Mouse (Mus musculus) MEL (cell line): ENCODE data around the gene Myrf. TPM values are rescaled to one million over a fixed set of nuclear protein-coding genes. Genes with fewer than 3 reads are reported as not detected.

Experiments
- DNase-seq: peaks from one replicate; pipeline ENCODE4 v3.0.0; 2011; ENCODE audit warnings: low read depth, low spot score
- H3K27ac ChIP-seq: 2 replicates; pipeline ENCODE4 v1.5.1; 2012; ENCODE audit warnings: low read depth, mild to moderate bottlenecking, control low read depth, low read length, moderate library complexity; ENCODE audit not compliant: control insufficient read depth
- H3K27me3 ChIP-seq, 2 experiments: fragments of 150-350 bp in 1 of 2; sonication (generic) in 1 of 2; 2 replicates each; pipeline ENCODE4 v1.6.1; 2012; ENCODE audit warnings: low read length in 2 of 2, mild to moderate bottlenecking in 2 of 2, improper control_type of control experiment in 1 of 2, moderate library complexity in 1 of 2; ENCODE audit not compliant: insufficient read depth in 2 of 2, control insufficient read depth in 1 of 2
- H3K36me3 ChIP-seq, 2 experiments: 2 replicates each; pipeline ENCODE4 v1.6.1; 2012 to 2014; ENCODE audit warnings: low read length in 2 of 2, improper control_type of control experiment in 1 of 2, inconsistent platforms in 1 of 2, mild to moderate bottlenecking in 1 of 2; ENCODE audit not compliant: insufficient read depth in 2 of 2, control insufficient read depth in 1 of 2
- H3K4me1 ChIP-seq, 2 experiments: fragments of 150-350 bp in 1 of 2; sonication (generic) in 1 of 2; 2 replicates each; pipeline ENCODE4 v1.6.1; 2012; ENCODE audit warnings: low read length in 2 of 2, improper control_type of control experiment in 1 of 2, mild to moderate bottlenecking in 1 of 2; ENCODE audit not compliant: insufficient read depth in 2 of 2, control insufficient read depth in 1 of 2
- H3K4me3 ChIP-seq, 2 experiments: fragments of 150-350 bp in 1 of 2; sonication (generic) in 1 of 2; 2 replicates each; pipeline ENCODE4 v1.5.1; 2012; ENCODE audit warnings: low read depth in 2 of 2, low read length in 2 of 2, mild to moderate bottlenecking in 2 of 2, moderate library complexity in 2 of 2, control low read depth in 1 of 2, improper control_type of control experiment in 1 of 2; ENCODE audit not compliant: control insufficient read depth in 1 of 2, insufficient read depth in 1 of 2
- H3K79me2 ChIP-seq: 2 replicates; pipeline ENCODE4 v1.6.1; 2012; ENCODE audit warnings: mild to moderate bottlenecking, low read length, moderate library complexity; ENCODE audit not compliant: control insufficient read depth, poor library complexity, insufficient read depth
- H3K9ac ChIP-seq: 2 replicates; pipeline ENCODE4 v1.6.1; 2012; ENCODE audit warnings: low read depth, mild to moderate bottlenecking, control low read depth, low read length, moderate library complexity; ENCODE audit not compliant: control insufficient read depth, poor library complexity, severe bottlenecking
- H3K9me3 ChIP-seq: fragments of 150-350 bp; sonication (generic); replicated peaks from 2 replicates; pipeline ENCODE4 v1.6.1; 2012; ENCODE audit warnings: mild to moderate bottlenecking, low read length, improper control_type of control experiment, moderate library complexity; ENCODE audit not compliant: insufficient read depth
- CHD1 ChIP-seq: IDR thresholded peaks from 2 replicates; pipeline ENCODE4 v1.6.1; 2012; ENCODE audit warnings: low read depth, mild to moderate bottlenecking, inconsistent platforms, low read length, improper control_type of control experiment
- CHD2 ChIP-seq: IDR thresholded peaks from 2 replicates; pipeline ENCODE4 v1.6.1; 2011; ENCODE audit warnings: low read length, improper control_type of control experiment
- CTCF ChIP-seq, 3 experiments: IDR thresholded peaks in 2 of 3; conservative IDR thresholded peaks in 1 of 3; 2 replicates each; pipeline ENCODE4 v1.5.1; 2011 to 2012; ENCODE audit warnings: low read length in 3 of 3, low read depth in 2 of 3, mild to moderate bottlenecking in 2 of 3, improper control_type of control experiment in 1 of 3, inconsistent platforms in 1 of 3, mixed read lengths in 1 of 3, moderate library complexity in 1 of 3; ENCODE audit not compliant: control insufficient read depth in 1 of 3, insufficient read depth in 1 of 3, poor library complexity in 1 of 3, severe bottlenecking in 1 of 3
- E2F4 ChIP-seq: IDR thresholded peaks from 2 replicates; pipeline ENCODE4 v1.6.1; 2011; ENCODE audit warnings: low read depth, low read length, improper control_type of control experiment, borderline replicate concordance
- ELF1 ChIP-seq: IDR thresholded peaks from 2 replicates; pipeline ENCODE4 v1.6.1; 2014; ENCODE audit warnings: low read depth, mild to moderate bottlenecking, inconsistent platforms, low read length, improper control_type of control experiment, moderate library complexity
- EP300 ChIP-seq, 2 experiments: IDR thresholded peaks; 2 replicates each; pipeline ENCODE4 v1.6.1; 2011; ENCODE audit warnings: improper control_type of control experiment in 2 of 2, low read length in 2 of 2, low read depth in 1 of 2, mild to moderate bottlenecking in 1 of 2
- ETS1 ChIP-seq: IDR thresholded peaks from 2 replicates; pipeline ENCODE4 v1.6.1; 2012; ENCODE audit warnings: low read depth, mild to moderate bottlenecking, inconsistent platforms, low read length, improper control_type of control experiment, moderate library complexity
- GABPA ChIP-seq: IDR thresholded peaks from 2 replicates; pipeline ENCODE4 v1.6.1; 2012; ENCODE audit warnings: low read depth, mild to moderate bottlenecking, inconsistent platforms, low read length, improper control_type of control experiment, moderate library complexity
- GATA1 ChIP-seq: IDR thresholded peaks from 2 replicates; pipeline ENCODE4 v1.6.1; 2011; ENCODE audit warnings: low read depth, low read length, improper control_type of control experiment
- HCFC1 ChIP-seq: IDR thresholded peaks from 2 replicates; pipeline ENCODE4 v1.6.1; 2012; ENCODE audit warnings: low read depth, mild to moderate bottlenecking, inconsistent platforms, low read length, improper control_type of control experiment, moderate library complexity
- KAT2A ChIP-seq: conservative IDR thresholded peaks from 2 replicates; pipeline ENCODE4 v1.6.1; 2012; ENCODE audit warnings: low read depth, low read length, improper control_type of control experiment, inconsistent platforms
- MXI1 ChIP-seq: IDR thresholded peaks from 2 replicates; pipeline ENCODE4 v1.6.1; 2011; ENCODE audit warnings: mild to moderate bottlenecking, low read depth, low read length, improper control_type of control experiment
- MYC ChIP-seq: IDR thresholded peaks from 2 replicates; pipeline ENCODE4 v1.6.1; 2011; ENCODE audit warnings: low read depth, mild to moderate bottlenecking, low read length, improper control_type of control experiment, moderate library complexity
- POLR2AphosphoS2 ChIP-seq: IDR thresholded peaks from 2 replicates; pipeline ENCODE4 v1.6.1; 2011; ENCODE audit warnings: low read length, improper control_type of control experiment
- RAD21 ChIP-seq: IDR thresholded peaks from 2 replicates; pipeline ENCODE4 v1.6.1; 2011; ENCODE audit warnings: mild to moderate bottlenecking, low read depth, low read length, improper control_type of control experiment
- RCOR1 ChIP-seq: IDR thresholded peaks from 2 replicates; pipeline ENCODE4 v1.6.1; 2012; ENCODE audit warnings: low read depth, mild to moderate bottlenecking, inconsistent platforms, low read length, improper control_type of control experiment
- SIN3A ChIP-seq: IDR thresholded peaks from 2 replicates; pipeline ENCODE4 v1.6.1; 2012; ENCODE audit warnings: low read length, improper control_type of control experiment, inconsistent platforms
- SMC3 ChIP-seq: IDR thresholded peaks from 2 replicates; pipeline ENCODE4 v1.6.1; 2011; ENCODE audit warnings: low read depth, low read length, improper control_type of control experiment
- TAL1 ChIP-seq: IDR thresholded peaks from 2 replicates; pipeline ENCODE4 v1.6.1; 2012; ENCODE audit warnings: mild to moderate bottlenecking, inconsistent platforms, low read length, moderate library complexity, mixed read lengths
- TCF12 ChIP-seq: IDR thresholded peaks from 2 replicates; pipeline ENCODE4 v1.6.1; 2014; ENCODE audit warnings: low read depth, mild to moderate bottlenecking, inconsistent platforms, low read length, improper control_type of control experiment, moderate library complexity
- ZC3H11A ChIP-seq: IDR thresholded peaks from 2 replicates; pipeline ENCODE4 v1.6.1; 2012; ENCODE audit warnings: low read depth, mild to moderate bottlenecking, inconsistent platforms, low read length, improper control_type of control experiment
- ZMIZ1 ChIP-seq: IDR thresholded peaks from 2 replicates; pipeline ENCODE4 v1.6.1; 2012; ENCODE audit warnings: low read depth, mild to moderate bottlenecking, inconsistent platforms, low read length, improper control_type of control experiment, moderate library complexity
- ZNF384 ChIP-seq: IDR thresholded peaks from 2 replicates; pipeline ENCODE4 v1.6.1; 2012; ENCODE audit warnings: low read depth, mild to moderate bottlenecking, inconsistent platforms, low read length, improper control_type of control experiment
- polyA plus RNA-seq, 2 experiments: library from polyadenylated mRNA; stranded (reverse) in 1 of 2; unstranded in 1 of 2; fragments of >175 nt in 1 of 2; fragments of >200 nt in 1 of 2; gene quantifications; 2 replicates each; pipeline versions ENCODE4 v1.2.1 to v1.2.4; 2012; ENCODE audit warnings: low replicate concordance in 2 of 2, low read depth in 1 of 2; ENCODE audit not compliant: insufficient read length in 2 of 2, insufficient read depth in 1 of 2, missing spikeins in 1 of 2
- total RNA-seq: library from RNA; depleted of rRNA; stranded (reverse); fragments of 300-350 nt; gene quantifications from 2 replicates; pipeline ENCODE4 v1.2.3, GENCODE M21; 2012

Myrf gene
- total and polyA plus RNA-seq, 3 experiments, result 0.23 to 2.7 TPM; not detected in 1

GRCm38 (mm10) chr19:10203146-10203847 lies 37.3 kb downstream of the Myrf start (continued):
- TF ChIP-seq GABPA (no peak), HCFC1 (no peak), CHD1 (peak; percentile 77; the same call in 1 of the 2 replicates)
- TF ChIP-seq, all 39 proteins: peak for 13

- Histone ChIP-seq H3K9ac (no peak overlapping the region), H3K36me3 (peaks cover 4 to 10% of the 10 kb centered on the region in 2 experiments), H3K9me3 (no peaks in the 10 kb centered on the region), H3K27me3 (no peaks in the 10 kb centered on the region), H3K27ac (no peak overlapping the region), H3K4me3 (no peak overlapping the region), H3K79me2 (peaks cover 29% of the 10 kb centered on the region), H3K4me1 (peaks cover 0 to 4% of the 10 kb centered on the region in 2 experiments; a peak in 2 of 4 replicates)
- TF ChIP-seq GATA1, result peak; percentile 67
- TF ChIP-seq CHD2, result no peak
- no peak for TF ChIP-seq E2F4
- TF ChIP-seq ETS1, result peak; percentile 35; the same call in 1 of the 2 replicates
- TF ChIP-seq RAD21, result peak; percentile 77
- peak in 1 of 2 experiments; percentile 67; a peak in 2 of 4 replicates for TF ChIP-seq EP300 (IDR thresholded peaks at IDR 0.05; ENCODE audit: low read depth in 1 of 2, low read length in 2 of 2)
- TF ChIP-seq ZNF384, result no peak
- no peak for TF ChIP-seq ZMIZ1
- no peak for TF ChIP-seq ELF1
- TF ChIP-seq TCF12, result peak; percentile 71
- peak; percentile 36; the same call in 1 of the 2 replicates for TF ChIP-seq SIN3A
- peak; percentile 64 for TF ChIP-seq ZC3H11A
- TF ChIP-seq CTCF (IDR thresholded peaks at IDR 0.05 in 2 of 3, conservative IDR thresholded peaks at IDR 0.05 in 1 of 3; ENCODE audit: control insufficient read depth in 1 of 3, insufficient read depth in 1 of 3, low read depth in 2 of 3, low read length in 3 of 3, poor library complexity in 1 of 3, severe bottlenecking in 1 of 3), result peak; percentile 75 to 91 (median 88)
- TF ChIP-seq SMC3, result peak; percentile 68
- peak; percentile 81; the same call in 1 of the 2 replicates for TF ChIP-seq RCOR1
- TF ChIP-seq POLR2AphosphoS2, result 0 out of 2 replicates have a peak, but pooled peaks have one; percentile 25
- no peak; the same call in 1 of the 2 replicates for TF ChIP-seq MXI1
- TF ChIP-seq KAT2A, result no peak
- 0 out of 2 replicates have a peak, but pooled peaks have one; percentile 38 for TF ChIP-seq MYC
- TF ChIP-seq TAL1, result peak; percentile 23; the same call in 1 of the 2 replicates
- peak; percentile 89 for DNase-seq
Measured at GRCm38 (mm10) chr19:10198723-10199122, 41.8 kb downstream of the Myrf start.
